Mouse (Mus musculus) adrenal gland, postnatal 4 days (tissue): ENCODE results near the gene Cfap52. TPM values are rescaled to one million over a fixed set of nuclear protein-coding genes. Genes with fewer than 3 reads are reported as not detected.

Experiments
- DNase-seq, 2 experiments: peaks; one replicate each; pipeline ENCODE4 v3.0.0; 2021 to 2022; ENCODE audit warnings: low spot score in 2 of 2, mixed read lengths in 2 of 2
- total RNA-seq, 2 experiments: library from RNA; stranded (reverse); gene quantifications; 2 replicates each; pipeline ENCODE4 v1.2.3; 2021

The Cfap52 gene
- total RNA-seq, 2 experiments from 2014 or later, result 0.54 to 0.59 TPM

- DNase-seq, result no peak
Measured at GRCm38 (mm10) chr11:67926348-67927055, 38.9 kb downstream of the Cfap52 start.

GRCm38 (mm10) chr11:67925000-67925399 lies 40.5 kb downstream of the Cfap52 start:
- DNase-seq, result no peak

- DNase-seq, result no peak
Measured at GRCm38 (mm10) chr11:67923720-67924119, 41.7 kb downstream of the Cfap52 start.

GRCm38 (mm10) chr11:67922755-67923125 lies 42.7 kb downstream of the Cfap52 start:
- peak; percentile 10 to 28 for DNase-seq

- DNase-seq, result peak; percentile 7 to 10
Measured at GRCm38 (mm10) chr11:67921827-67922754, 43.4 kb downstream of the Cfap52 start, which contains the start of gene Usp43. TSS of gene Usp43 (minus strand) at chr11:67922153.

- peak in 1 of 2 experiments; percentile 10 for DNase-seq
Measured at GRCm38 (mm10) chr11:67921091-67921826, 44.2 kb downstream of the Cfap52 start.

- DNase-seq, result no peak
Measured at GRCm38 (mm10) chr11:67920226-67920960, 45.1 kb downstream of the Cfap52 start.

- no peak for DNase-seq
Measured at GRCm38 (mm10) chr11:67919593-67919992, 45.9 kb downstream of the Cfap52 start.

- no peak for DNase-seq
Measured at GRCm38 (mm10) chr11:67917126-67917525, 48.3 kb downstream of the Cfap52 start.

GRCm38 (mm10) chr11:67911074-67911473 lies 54.4 kb downstream of the Cfap52 start:
- no peak for DNase-seq

GRCm38 (mm10) chr11:67903756-67904155 lies 61.7 kb downstream of the Cfap52 start:
- DNase-seq, result no peak

- peak; percentile 50 for DNase-seq
Measured at GRCm38 (mm10) chr11:67897064-67897560, 68.3 kb downstream of the Cfap52 start.

- DNase-seq, result no peak
Measured at GRCm38 (mm10) chr11:67895641-67896040, 69.8 kb downstream of the Cfap52 start.

GRCm38 (mm10) chr11:67888521-67888920 lies 76.9 kb downstream of the Cfap52 start:
- DNase-seq, result no peak

GRCm38 (mm10) chr11:67885921-67886320 lies 79.5 kb downstream of the Cfap52 start:
- DNase-seq, result no peak

Other genes starting within 250 kb of the Cfap52 start
- under 1 TPM in 1 of 2 experiments, not detected in 1; 0.06 TPM for gene Glp2r, start 194.5 kb downstream of the Cfap52 start, total RNA-seq
- gene Gsg1l2, start 191.0 kb downstream of the Cfap52 start, total RNA-seq, result not detected
- 1 to 10 TPM; 3.1 to 7.8 TPM for gene Dhrs7c, start 167.5 kb downstream of the Cfap52 start, total RNA-seq
- 1 to 10 TPM; 1.4 to 3.3 TPM for gene Usp43, start 43.5 kb downstream of the Cfap52 start, total RNA-seq
- gene Stx8, start 542 bp upstream of the Cfap52 start, total RNA-seq, result 10 to 100 TPM; 32.1 to 33.7 TPM